Mouse (Mus musculus): ENCODE measurements at regions not wholly inside any gene's neighbourhood (a gene's known extent, or its start where the extent isn't known, plus 50 kb on each side); places are given as distances from the start of the nearest gene placed in this dataset.

DNA sequence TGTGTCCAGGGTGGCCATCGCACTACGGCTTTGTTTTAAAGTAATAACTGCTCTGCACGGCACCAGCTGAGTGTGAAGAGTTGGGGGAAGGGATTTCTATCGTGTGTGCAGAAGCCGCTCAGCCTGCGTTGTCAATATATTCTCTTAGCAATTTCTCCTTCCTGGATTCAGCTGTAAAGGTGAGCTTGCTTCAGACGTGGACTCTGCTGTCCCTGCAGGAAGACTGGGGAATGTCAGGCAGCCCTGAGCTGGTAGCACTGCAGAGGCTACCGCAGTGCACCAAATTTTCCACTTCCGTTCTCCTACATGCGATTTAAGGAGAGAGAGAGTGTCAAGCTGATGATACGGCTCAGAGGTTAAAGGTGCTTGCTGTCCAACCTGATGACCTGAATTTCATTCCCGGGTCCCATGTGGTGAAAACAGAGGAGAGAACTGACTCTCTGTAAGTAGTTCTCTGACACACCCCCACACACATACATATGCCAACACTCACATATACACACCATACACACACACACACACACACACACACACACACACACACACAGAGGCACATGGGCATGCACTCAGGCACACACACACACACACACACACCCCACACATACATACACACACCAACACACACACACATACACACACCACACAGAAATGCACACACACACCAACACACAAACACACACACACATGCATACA lies 59.9 kb upstream of the Prelid3b start:
- DNase-seq (ENCODE audit: low spot score) (peak; percentile 79), ATAC-seq (ENCODE audit: low FRiP score) (peak; percentile 90)
- Histone ChIP-seq H3K36me3 (ENCODE audit: insufficient read depth, low read length) (no peaks in the 10 kb centered on the region), H3K4me1 (ENCODE audit: insufficient read depth, low read length) (no peaks in the 10 kb centered on the region), H3K4me2 (ENCODE audit: low read depth, low read length, poor library complexity, severe bottlenecking) (no peak overlapping the region), H3K4me3 (ENCODE audit: low read depth, low read length) (no peak overlapping the region), H3K27ac (ENCODE audit: low read depth, low read length) (peak overlapping the region; percentile 38; the same call in 1 of the 2 replicates), H3K9ac (replicated peaks; ENCODE audit: low read length, poor library complexity, severe bottlenecking) (no peak overlapping the region), H3K27me3 (ENCODE audit: insufficient read depth, low read length) (no peaks in the 10 kb centered on the region), H3K9me3 (ENCODE audit: low read length) (no peaks in the 10 kb centered on the region)
- WGBS = 50% methylated on average over 12 of the region's 12 CpGs
- TF ChIP-seq CTCF (IDR thresholded peaks at IDR 0.05) = peak; percentile 87

DNA sequence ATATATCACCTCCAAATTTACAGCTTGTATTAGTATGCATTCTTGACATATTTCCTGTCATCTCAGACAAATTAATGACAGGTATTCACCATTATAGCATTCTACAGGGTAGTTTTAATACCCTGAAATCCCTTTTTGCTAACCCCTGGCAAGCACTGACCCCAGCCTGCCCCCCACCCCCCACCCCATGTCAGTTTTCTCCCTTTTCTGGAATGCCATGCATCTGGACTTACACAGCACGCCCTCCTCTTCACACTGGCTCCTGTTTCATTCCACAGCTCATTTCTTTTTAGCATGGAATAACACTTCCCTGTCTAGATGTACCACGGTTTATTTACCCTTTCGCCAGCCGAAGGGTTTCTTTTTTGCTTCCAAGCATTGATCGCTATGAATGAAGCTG lies 67.8 kb upstream of the Prelid3b start:
- no peak overlapping the region for H3K4me3 ChIP-seq (ENCODE audit: low read depth, low read length)
- TF ChIP-seq CTCF (IDR thresholded peaks at IDR 0.05) = no peak
- no peaks in the 10 kb centered on the region for H3K4me1 ChIP-seq (ENCODE audit: insufficient read depth, low read length)
- DNase-seq (ENCODE audit: low spot score) = no peak
- H3K27me3 ChIP-seq (ENCODE audit: insufficient read depth, low read length) = no peaks in the 10 kb centered on the region
- 88% methylated on average over 5 of the region's 5 CpGs for WGBS
- no peaks in the 10 kb centered on the region for H3K9me3 ChIP-seq (ENCODE audit: low read length)
- H3K4me2 ChIP-seq (ENCODE audit: low read depth, low read length, poor library complexity, severe bottlenecking) = no peak overlapping the region
- ATAC-seq (ENCODE audit: low FRiP score) = no peak
- no peaks in the 10 kb centered on the region for H3K36me3 ChIP-seq (ENCODE audit: insufficient read depth, low read length)
- no peak overlapping the region for H3K27ac ChIP-seq (ENCODE audit: low read depth, low read length)
- H3K9ac ChIP-seq (replicated peaks; ENCODE audit: low read length, poor library complexity, severe bottlenecking) = no peak overlapping the region

DNA sequence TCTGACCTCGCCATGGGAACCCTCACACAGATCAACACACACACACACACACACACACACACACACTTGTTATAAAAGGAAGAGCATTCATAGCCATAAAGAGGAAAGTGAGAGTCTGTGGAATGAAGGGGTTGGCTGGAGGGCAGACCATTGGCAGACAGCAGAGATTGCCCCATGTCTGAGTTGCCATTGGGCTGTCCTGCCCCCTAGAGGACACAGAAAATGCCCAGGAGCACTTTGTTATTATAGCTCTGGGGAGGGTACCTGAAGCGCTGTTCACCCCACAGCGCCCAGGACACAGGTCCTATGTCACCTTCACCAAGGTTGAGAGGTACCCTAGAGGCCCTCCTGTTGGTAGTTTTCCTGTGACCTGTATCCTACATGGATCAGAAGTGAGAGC lies 74.3 kb upstream of the Prelid3b start:
- no peaks in the 10 kb centered on the region for H3K4me1 ChIP-seq (ENCODE audit: insufficient read depth, low read length)
- no peaks in the 10 kb centered on the region for H3K36me3 ChIP-seq (ENCODE audit: insufficient read depth, low read length)
- no peak for ATAC-seq (ENCODE audit: low FRiP score)
- no peak for DNase-seq (ENCODE audit: low spot score)
- no peak overlapping the region for H3K4me3 ChIP-seq (ENCODE audit: low read depth, low read length)
- H3K4me2 ChIP-seq (ENCODE audit: low read depth, low read length, poor library complexity, severe bottlenecking) = no peak overlapping the region
- H3K9me3 ChIP-seq (ENCODE audit: low read length) = no peaks in the 10 kb centered on the region
- H3K27ac ChIP-seq (ENCODE audit: low read depth, low read length) = no peak overlapping the region
- no peak for TF ChIP-seq CTCF (IDR thresholded peaks at IDR 0.05)
- H3K9ac ChIP-seq (replicated peaks; ENCODE audit: low read length, poor library complexity, severe bottlenecking) = no peak overlapping the region
- H3K27me3 ChIP-seq (ENCODE audit: insufficient read depth, low read length) = no peaks in the 10 kb centered on the region
- WGBS = 79% methylated on average over 3 of the region's 3 CpGs

DNA sequence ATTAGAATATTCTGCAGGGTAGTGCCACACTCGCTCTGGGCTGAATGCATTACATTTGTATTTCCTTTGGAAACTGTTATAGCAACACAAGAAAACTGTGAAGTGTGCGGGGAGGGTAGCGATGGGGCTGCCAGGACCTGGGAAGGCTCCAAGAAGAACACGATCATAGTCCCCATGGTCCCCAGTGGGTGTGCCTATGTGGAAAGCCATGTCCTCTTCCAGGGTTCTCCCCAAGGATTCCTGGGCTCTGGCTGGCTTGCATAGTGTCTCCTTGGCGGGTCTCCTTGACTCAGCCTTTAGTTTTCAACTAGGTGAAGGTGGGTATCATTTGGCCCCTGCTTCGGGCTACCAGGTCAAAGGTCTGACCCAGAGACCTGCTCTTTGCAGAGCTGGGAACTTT lies 74.8 kb upstream of the Prelid3b start:
- no peak for TF ChIP-seq CTCF (IDR thresholded peaks at IDR 0.05)
- Histone ChIP-seq H3K9me3 (ENCODE audit: low read length) (no peaks in the 10 kb centered on the region), H3K4me2 (ENCODE audit: low read depth, low read length, poor library complexity, severe bottlenecking) (no peak overlapping the region), H3K36me3 (ENCODE audit: insufficient read depth, low read length) (no peaks in the 10 kb centered on the region), H3K4me1 (ENCODE audit: insufficient read depth, low read length) (no peaks in the 10 kb centered on the region), H3K27me3 (ENCODE audit: insufficient read depth, low read length) (no peaks in the 10 kb centered on the region), H3K9ac (replicated peaks; ENCODE audit: low read length, poor library complexity, severe bottlenecking) (no peak overlapping the region), H3K4me3 (ENCODE audit: low read depth, low read length) (no peak overlapping the region), H3K27ac (ENCODE audit: low read depth, low read length) (no peak overlapping the region)
- DNase-seq (ENCODE audit: low spot score) (no peak), ATAC-seq (ENCODE audit: low FRiP score) (no peak)
- WGBS = 90% methylated on average over 6 of the region's 6 CpGs

DNA sequence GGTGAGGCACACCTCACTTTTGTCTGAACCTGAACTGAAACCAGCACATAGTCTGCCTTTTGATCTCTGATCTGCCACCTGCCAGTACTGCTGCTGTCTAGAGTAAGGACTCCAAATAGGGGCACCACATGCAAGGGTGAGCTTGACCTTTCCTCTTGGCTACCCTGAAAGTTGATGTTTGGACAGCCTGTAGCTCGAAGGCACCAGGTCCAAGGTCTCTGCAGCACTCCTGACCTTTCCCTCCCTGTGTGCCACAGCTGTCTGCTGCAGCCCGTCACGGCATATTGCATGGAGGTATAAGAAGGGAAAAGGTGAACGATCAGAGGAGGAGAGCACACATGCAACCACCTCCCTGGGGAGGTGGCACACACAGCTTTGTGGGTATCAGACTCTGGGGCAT lies 75.9 kb upstream of the Prelid3b start:
- no peak for ATAC-seq (ENCODE audit: low FRiP score)
- 70% methylated on average over 4 of the region's 4 CpGs for WGBS

DNA sequence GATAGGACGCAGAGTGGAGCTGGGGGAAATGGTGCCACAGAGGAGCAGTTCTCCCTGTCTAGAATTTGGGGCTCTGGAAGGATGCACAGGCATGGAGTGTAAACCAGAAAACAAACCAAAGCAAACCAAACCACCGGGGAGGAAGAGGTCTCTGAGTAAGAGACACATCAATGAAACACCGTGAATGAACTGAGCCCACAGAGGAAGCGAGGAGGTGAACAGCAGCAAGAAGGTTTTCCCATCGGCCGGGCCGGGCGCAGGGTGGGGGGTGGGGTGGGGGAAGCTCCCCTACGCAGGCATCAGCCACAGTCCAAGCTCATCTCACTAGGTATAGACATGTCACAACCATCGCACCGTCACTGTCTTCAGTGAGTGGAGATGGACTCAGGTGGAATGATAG lies 82.9 kb upstream of the Prelid3b start:
- Histone ChIP-seq H3K27ac (ENCODE audit: low read depth, low read length) (no peak overlapping the region), H3K27me3 (ENCODE audit: insufficient read depth, low read length) (no peaks in the 10 kb centered on the region), H3K4me2 (ENCODE audit: low read depth, low read length, poor library complexity, severe bottlenecking) (no peak overlapping the region), H3K4me1 (ENCODE audit: insufficient read depth, low read length) (peaks cover 2% of the 10 kb centered on the region; the same call in 1 of the 2 replicates), H3K9ac (replicated peaks; ENCODE audit: low read length, poor library complexity, severe bottlenecking) (no peak overlapping the region), H3K9me3 (ENCODE audit: low read length) (no peaks in the 10 kb centered on the region), H3K36me3 (ENCODE audit: insufficient read depth, low read length) (no peaks in the 10 kb centered on the region), H3K4me3 (ENCODE audit: low read depth, low read length) (no peak overlapping the region)
- no peak for TF ChIP-seq CTCF (IDR thresholded peaks at IDR 0.05)
- 92% methylated on average over 11 of the region's 11 CpGs for WGBS
- ATAC-seq (ENCODE audit: low FRiP score) = no peak
- no peak for DNase-seq (ENCODE audit: low spot score)

More for the DNA sequence above, 75.9 kb upstream of the Prelid3b start:
- Histone ChIP-seq H3K9ac (replicated peaks; ENCODE audit: low read length, poor library complexity, severe bottlenecking) (no peak overlapping the region), H3K4me1 (ENCODE audit: insufficient read depth, low read length) (no peaks in the 10 kb centered on the region), H3K36me3 (ENCODE audit: insufficient read depth, low read length) (no peaks in the 10 kb centered on the region), H3K4me3 (ENCODE audit: low read depth, low read length) (no peak overlapping the region), H3K27me3 (ENCODE audit: insufficient read depth, low read length) (no peaks in the 10 kb centered on the region), H3K4me2 (ENCODE audit: low read depth, low read length, poor library complexity, severe bottlenecking) (no peak overlapping the region), H3K9me3 (ENCODE audit: low read length) (no peaks in the 10 kb centered on the region), H3K27ac (ENCODE audit: low read depth, low read length) (no peak overlapping the region)
- no peak for TF ChIP-seq CTCF (IDR thresholded peaks at IDR 0.05)
- DNase-seq (ENCODE audit: low spot score) = no peak

Data from midbrain, postnatal 0 days (tissue).